Mouse (Mus musculus) midbrain, embryonic 15.5 days (tissue): ENCODE measurements at regions not wholly inside any gene's neighbourhood (a gene's known extent, or its start where the extent isn't known, plus 50 kb on each side); places are given as distances from the start of the nearest gene placed in this dataset.

Source experiments
- ATAC-seq: fragments of 200-750 bp; cut with Nextera tagmentation; replicated peaks from 2 replicates; pipeline ENCODE4 v1.8.0; 2017; ENCODE audit warnings: moderate TSS enrichment
- H3K27ac ChIP-seq: fragments of 300-500 bp; sonication (generic); 2 replicates; pipeline ENCODE4 v1.5.1; 2015; ENCODE audit warnings: mild to moderate bottlenecking, inconsistent platforms
- H3K27me3 ChIP-seq: fragments of 300-500 bp; sonication (generic); replicated peaks from 2 replicates; pipeline ENCODE4 v1.6.1; 2015; ENCODE audit warnings: inconsistent platforms
- H3K36me3 ChIP-seq: fragments of 300-500 bp; sonication (generic); replicated peaks from 2 replicates; pipeline ENCODE4 v1.6.1; 2015; ENCODE audit warnings: inconsistent platforms
- H3K4me1 ChIP-seq: fragments of 300-500 bp; sonication (generic); 2 replicates; pipeline ENCODE4 v1.6.1; 2015; ENCODE audit warnings: inconsistent platforms
- H3K4me2 ChIP-seq: fragments of 300-500 bp; sonication (generic); 2 replicates; pipeline ENCODE4 v1.6.1; 2015; ENCODE audit warnings: inconsistent platforms, mild to moderate bottlenecking, moderate library complexity
- H3K4me3 ChIP-seq: fragments of 300-500 bp; sonication (generic); 2 replicates; pipeline ENCODE4 v1.5.1; 2015; ENCODE audit warnings: mild to moderate bottlenecking, inconsistent platforms
- H3K9ac ChIP-seq: fragments of 300-500 bp; sonication (generic); 2 replicates; pipeline ENCODE4 v1.6.1; 2015; ENCODE audit warnings: mild to moderate bottlenecking, inconsistent platforms
- H3K9me3 ChIP-seq: fragments of 300-500 bp; sonication (generic); 2 replicates; pipeline ENCODE4 v1.6.1; 2016; ENCODE audit warnings: inconsistent platforms
- WGBS: fragments of 180-500 bp; shearing (Covaris S2); methylation state at CpG from one replicate; pipeline ENCODE4 v1.1.7; 2015; ENCODE audit warnings: mixed read lengths; 5-methylcytosine and 5-hydroxymethylcytosine counted together

DNA sequence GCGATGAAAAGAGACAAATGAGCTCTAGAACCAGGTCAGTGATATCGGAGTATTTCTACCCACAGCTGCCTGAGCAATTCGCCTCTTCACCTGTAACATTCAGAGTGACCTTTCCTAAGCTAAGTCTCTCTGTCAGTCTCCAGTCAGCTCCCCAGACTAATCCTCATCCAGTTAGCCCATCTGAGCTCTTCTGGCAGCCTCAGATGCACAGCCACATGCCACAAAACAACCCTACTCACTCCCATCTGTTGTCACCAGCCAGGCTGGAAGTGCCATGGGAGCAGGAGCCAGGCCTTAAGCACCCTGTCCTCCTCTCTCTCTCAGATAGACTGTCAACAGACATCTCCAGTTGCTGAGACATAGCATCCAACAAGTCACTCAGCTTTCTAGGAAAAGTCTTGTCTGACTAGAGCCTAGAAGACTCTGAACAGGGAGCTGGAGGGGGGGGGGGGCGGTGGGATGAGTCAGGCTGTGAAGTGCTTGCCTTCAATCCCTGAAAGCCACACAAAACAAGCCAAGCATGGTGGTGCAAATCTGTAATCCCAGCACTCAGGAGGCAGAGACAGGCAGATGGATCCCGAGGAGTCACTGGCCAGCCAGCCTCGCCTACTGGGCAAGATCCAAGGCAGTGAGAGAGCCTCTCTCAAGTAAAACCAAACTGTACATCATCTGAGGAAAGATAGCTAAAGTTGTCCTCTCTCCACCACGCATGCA lies 225.6 kb downstream of the Mycn start:
- no peaks in the 10 kb centered on the region for H3K9me3 ChIP-seq
- no peak overlapping the region for H3K27ac ChIP-seq
- 70% methylated on average over 7 of the region's 7 CpGs for WGBS
- no peaks in the 10 kb centered on the region for H3K36me3 ChIP-seq
- H3K27me3 ChIP-seq = no peaks in the 10 kb centered on the region
- no peak overlapping the region for H3K4me2 ChIP-seq
- no peaks in the 10 kb centered on the region for H3K4me1 ChIP-seq
- no peak for ATAC-seq
- H3K9ac ChIP-seq = no peak overlapping the region
- no peak overlapping the region for H3K4me3 ChIP-seq

GRCm38 (mm10) chr12:12715528-12715927 lies 226.2 kb downstream of the Mycn start:
- no peak for ATAC-seq
- Histone ChIP-seq H3K27ac (no peak overlapping the region), H3K4me1 (peaks cover under 1% of the 10 kb centered on the region), H3K36me3 (no peaks in the 10 kb centered on the region), H3K9me3 (no peaks in the 10 kb centered on the region), H3K4me2 (no peak overlapping the region), H3K9ac (no peak overlapping the region), H3K27me3 (no peaks in the 10 kb centered on the region), H3K4me3 (no peak overlapping the region)
- WGBS = 66% methylated on average over 4 of the region's 4 CpGs

- H3K4me2 ChIP-seq = no peak overlapping the region
- H3K9me3 ChIP-seq = no peaks in the 10 kb centered on the region
- H3K36me3 ChIP-seq = no peaks in the 10 kb centered on the region
- no peak overlapping the region for H3K4me3 ChIP-seq
- H3K27ac ChIP-seq = no peak overlapping the region
- 16% methylated on average over 6 of the region's 6 CpGs for WGBS
- peaks cover 22% of the 10 kb centered on the region for H3K4me1 ChIP-seq
- H3K9ac ChIP-seq = no peak overlapping the region
- peak; percentile 42 for ATAC-seq
- H3K27me3 ChIP-seq = no peaks in the 10 kb centered on the region
Observed at GRCm38 (mm10) chr12:12710184-12710609, 231.5 kb downstream of the Mycn start.

GRCm38 (mm10) chr12:12708954-12709523 lies 232.7 kb downstream of the Mycn start:
- no peaks in the 10 kb centered on the region for H3K9me3 ChIP-seq
- WGBS = 3% methylated on average over 14 of the region's 14 CpGs
- H3K4me1 ChIP-seq = peaks cover 22% of the 10 kb centered on the region
- peak overlapping the region; percentile 31 for H3K4me2 ChIP-seq
- no peaks in the 10 kb centered on the region for H3K27me3 ChIP-seq
- no peak overlapping the region for H3K4me3 ChIP-seq
- ATAC-seq = peak; percentile 34; the same call in 1 of the 2 replicates
- H3K27ac ChIP-seq = peak overlapping the region; percentile 66
- no peak overlapping the region; the same call in 1 of the 2 replicates for H3K9ac ChIP-seq
- H3K36me3 ChIP-seq = no peaks in the 10 kb centered on the region

- H3K36me3 ChIP-seq = no peaks in the 10 kb centered on the region
Observed at GRCm38 (mm10) chr12:12706326-12706920, 235.3 kb downstream of the Mycn start.

GRCm38 (mm10) chr12:12701735-12702134 lies 240.0 kb downstream of the Mycn start:
- H3K9ac ChIP-seq = no peak overlapping the region
- H3K36me3 ChIP-seq = no peaks in the 10 kb centered on the region
- H3K4me3 ChIP-seq = no peak overlapping the region
- ATAC-seq = no peak
- no peaks in the 10 kb centered on the region for H3K9me3 ChIP-seq
- H3K4me2 ChIP-seq = no peak overlapping the region
- no peak overlapping the region for H3K27ac ChIP-seq
- H3K27me3 ChIP-seq = no peaks in the 10 kb centered on the region
- 47% methylated on average over 3 of the region's 3 CpGs for WGBS
- H3K4me1 ChIP-seq = peaks cover 3% of the 10 kb centered on the region; the same call in 1 of the 2 replicates

More at GRCm38 (mm10) chr12:12706326-12706920, 235.3 kb downstream of the Mycn start:
- Histone ChIP-seq H3K27me3 (no peaks in the 10 kb centered on the region), H3K27ac (no peak overlapping the region), H3K4me3 (no peak overlapping the region), H3K4me2 (no peak overlapping the region), H3K4me1 (peaks cover 24% of the 10 kb centered on the region), H3K9ac (no peak overlapping the region), H3K9me3 (no peaks in the 10 kb centered on the region)
- ATAC-seq = no peak
- WGBS = 62% methylated on average over 14 of the region's 14 CpGs

DNA sequence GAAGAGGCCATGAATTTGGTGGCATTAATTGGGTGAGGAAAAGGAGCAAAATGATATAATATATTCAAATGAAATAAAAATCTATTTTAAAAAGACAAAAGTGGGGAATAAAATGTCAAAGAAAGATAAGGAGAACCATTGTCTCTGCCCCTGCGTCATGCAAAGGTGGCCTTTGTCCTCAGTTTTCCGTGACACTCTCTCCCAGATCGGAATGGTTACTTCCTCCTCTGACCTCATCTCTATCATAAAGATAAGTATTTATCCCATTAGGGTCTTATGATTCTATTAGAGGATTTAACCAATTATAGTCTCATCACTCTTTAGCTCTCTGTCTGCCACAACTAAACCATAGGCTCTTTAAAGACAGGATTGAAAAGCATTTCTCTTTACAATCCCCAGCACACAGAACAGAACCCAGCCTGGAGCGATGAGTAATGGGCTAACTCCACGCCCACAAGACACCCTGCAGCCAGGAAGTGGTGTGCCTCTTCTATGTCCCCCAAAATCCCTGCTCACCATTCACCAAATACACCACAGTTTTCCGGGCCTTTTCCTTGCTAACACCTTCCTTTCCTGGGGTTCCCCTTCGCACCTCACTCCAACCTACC lies 240.6 kb downstream of the Mycn start:
- Histone ChIP-seq H3K36me3 (no peaks in the 10 kb centered on the region), H3K9ac (no peak overlapping the region), H3K9me3 (no peaks in the 10 kb centered on the region), H3K4me3 (no peak overlapping the region), H3K27me3 (no peaks in the 10 kb centered on the region), H3K4me1 (peaks cover 3% of the 10 kb centered on the region; the same call in 1 of the 2 replicates), H3K4me2 (no peak overlapping the region), H3K27ac (no peak overlapping the region)
- WGBS = 85% methylated on average over 7 of the region's 7 CpGs
- ATAC-seq = no peak

GRCm38 (mm10) chr12:12693838-12694777 lies 247.6 kb downstream of the Mycn start:
- Histone ChIP-seq H3K4me1 (peaks cover 15% of the 10 kb centered on the region), H3K4me2 (peak overlapping the region; percentile 33), H3K27ac (no peak overlapping the region), H3K36me3 (no peaks in the 10 kb centered on the region), H3K4me3 (no peak overlapping the region), H3K27me3 (0 out of 2 replicates have a peak, but pooled peaks cover 5% of the 10 kb centered on the region), H3K9me3 (no peaks in the 10 kb centered on the region), H3K9ac (no peak overlapping the region)
- WGBS = 6% methylated on average over 29 of the region's 29 CpGs
- ATAC-seq = peak; percentile 76

- WGBS = 79% methylated on average over 2 of the region's 2 CpGs
- ATAC-seq = no peak
- H3K4me2 ChIP-seq = no peak overlapping the region
- H3K4me3 ChIP-seq = no peak overlapping the region
- H3K9ac ChIP-seq = no peak overlapping the region
- H3K36me3 ChIP-seq = no peaks in the 10 kb centered on the region
- no peaks in the 10 kb centered on the region for H3K27me3 ChIP-seq
- no peak overlapping the region for H3K27ac ChIP-seq
- H3K4me1 ChIP-seq = peaks cover 16% of the 10 kb centered on the region
- no peaks in the 10 kb centered on the region for H3K9me3 ChIP-seq
Observed at GRCm38 (mm10) chr12:12687376-12687775, 254.3 kb downstream of the Mycn start.

GRCm38 (mm10) chr12:12685217-12685522 lies 256.5 kb downstream of the Mycn start:
- no peak overlapping the region for H3K4me3 ChIP-seq
- no peak overlapping the region for H3K9ac ChIP-seq
- H3K36me3 ChIP-seq = no peaks in the 10 kb centered on the region
- no peaks in the 10 kb centered on the region for H3K27me3 ChIP-seq
- peak overlapping the region; percentile 55 for H3K27ac ChIP-seq
- H3K4me1 ChIP-seq = peaks cover 36% of the 10 kb centered on the region
- 43% methylated on average over 7 of the region's 7 CpGs for WGBS
- peak overlapping the region; percentile 37 for H3K4me2 ChIP-seq
- H3K9me3 ChIP-seq = no peaks in the 10 kb centered on the region
- no peak for ATAC-seq

GRCm38 (mm10) chr12:12684481-12685216 lies 257.1 kb downstream of the Mycn start:
- H3K9ac ChIP-seq = no peak overlapping the region
- H3K9me3 ChIP-seq = no peaks in the 10 kb centered on the region
- H3K4me2 ChIP-seq = peak overlapping the region; percentile 37
- no peak overlapping the region for H3K4me3 ChIP-seq
- peak overlapping the region; percentile 55 for H3K27ac ChIP-seq
- H3K36me3 ChIP-seq = no peaks in the 10 kb centered on the region
- 15% methylated on average over 16 of the region's 16 CpGs for WGBS
- peak; percentile 33 for ATAC-seq
- H3K27me3 ChIP-seq = no peaks in the 10 kb centered on the region
- peaks cover 41% of the 10 kb centered on the region for H3K4me1 ChIP-seq
